Mouse (Mus musculus): Measurements from ENCODE around the gene Cxcl3. TPM values are rescaled to one million over a fixed set of nuclear protein-coding genes. Genes with fewer than 3 reads are reported as not detected.
"Not testable (repeated sequence)": the region's sequence is repeated elsewhere in the genome, so short reads cannot be mapped to it uniquely, and the experiment has no call there.

The Cxcl3 gene
- polyA plus RNA-seq, 1 experiment, result not detected

DNA sequence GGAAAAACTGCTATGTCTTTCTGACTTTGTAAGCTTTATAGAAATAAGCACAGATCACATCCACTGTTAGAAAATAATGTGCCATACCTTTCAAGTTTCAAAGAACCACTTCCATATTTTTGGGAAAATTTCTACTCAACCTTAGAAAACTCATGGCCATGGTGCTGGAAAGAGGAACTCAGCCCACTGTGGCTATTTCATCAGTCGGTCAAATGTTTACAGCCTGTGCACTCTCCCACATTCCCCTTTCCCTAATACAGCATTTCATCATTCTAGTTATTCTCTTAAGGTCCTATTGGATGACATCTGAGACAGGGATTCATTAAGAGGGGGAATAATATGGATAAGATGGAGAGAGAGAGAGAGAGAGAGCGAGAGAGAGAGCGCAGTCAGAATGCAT lies 2.2 kb upstream of the Cxcl3 start:
- Histone ChIP-seq H3K27ac (ENCODE audit: insufficient read depth, low read depth, low read length) (no peak overlapping the region), H3K4me3 (ENCODE audit: insufficient read depth, low read depth, low read length) (no peak overlapping the region), H3K4me1 (ENCODE audit: control insufficient read depth, insufficient read depth, low read length) (peaks cover 8% of the 10 kb centered on the region)
- WGBS, result 82% methylated on average over 3 of the region's 3 CpGs
- TF ChIP-seq POLR2A (IDR thresholded peaks at IDR 0.05; ENCODE audit: insufficient read depth, low read depth, low read length) (no peak), CTCF (IDR thresholded peaks at IDR 0.05; ENCODE audit: insufficient read depth, low read depth, low read length) (no peak)

- H3K27ac ChIP-seq (ENCODE audit: insufficient read depth, low read depth, low read length), result no peak overlapping the region
- no peak overlapping the region for H3K4me3 ChIP-seq (ENCODE audit: insufficient read depth, low read depth, low read length)
- peaks cover 8% of the 10 kb centered on the region for H3K4me1 ChIP-seq (ENCODE audit: control insufficient read depth, insufficient read depth, low read length)
- 85% methylated on average over 4 of the region's 4 CpGs for WGBS
- TF ChIP-seq POLR2A (IDR thresholded peaks at IDR 0.05; ENCODE audit: insufficient read depth, low read depth, low read length), result no peak
- no peak for TF ChIP-seq CTCF (IDR thresholded peaks at IDR 0.05; ENCODE audit: insufficient read depth, low read depth, low read length)
These were observed 2.2 kb downstream of the Cxcl3 start for GRCm38 (mm10) chr5:90788114-90788513.

DNA sequence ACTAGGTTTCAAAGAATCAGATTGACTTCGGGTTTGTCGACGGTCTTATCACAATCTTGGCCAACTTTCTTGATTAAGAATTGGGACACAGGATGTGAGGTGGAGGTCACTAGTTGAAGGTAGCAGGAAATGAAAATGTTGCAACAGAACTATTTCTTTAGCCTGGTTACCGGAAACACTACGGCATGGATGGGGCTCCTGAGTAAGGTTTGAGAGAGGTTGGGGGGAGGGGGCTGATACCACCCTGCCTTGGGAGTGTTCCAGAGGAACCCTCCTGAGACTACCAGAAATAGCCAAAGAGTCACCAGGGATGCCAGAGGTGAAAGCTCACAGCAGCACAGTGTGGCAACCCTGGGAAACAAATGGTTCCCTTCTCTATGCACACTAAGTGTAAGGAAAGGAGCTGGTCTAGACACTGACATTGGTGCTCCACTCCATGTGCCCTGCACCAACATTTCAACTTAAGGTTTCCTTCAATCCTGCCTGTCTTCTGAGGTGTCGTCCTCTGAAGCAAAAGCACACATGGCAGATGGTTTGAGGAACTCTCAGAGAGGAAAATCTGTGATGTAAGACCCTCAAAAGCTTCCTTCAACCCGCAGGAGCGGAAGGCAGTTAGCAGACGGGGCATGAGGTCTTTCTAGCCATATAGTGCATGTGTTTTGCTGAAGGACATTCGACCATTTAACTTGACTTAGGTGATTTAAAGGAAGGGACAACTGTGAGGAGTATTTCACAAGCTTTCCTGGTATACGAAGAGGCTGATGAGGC lies 3.6 kb downstream of the Cxcl3 start:
- Histone ChIP-seq H3K4me1 (ENCODE audit: control insufficient read depth, insufficient read depth, low read length) (peaks cover 8% of the 10 kb centered on the region), H3K27ac (ENCODE audit: insufficient read depth, low read depth, low read length) (no peak overlapping the region), H3K4me3 (ENCODE audit: insufficient read depth, low read depth, low read length) (no peak overlapping the region)
- TF ChIP-seq POLR2A (IDR thresholded peaks at IDR 0.05; ENCODE audit: insufficient read depth, low read depth, low read length), result no peak
- TF ChIP-seq CTCF (IDR thresholded peaks at IDR 0.05; ENCODE audit: insufficient read depth, low read depth, low read length), result no peak
- WGBS, result 89% methylated on average over 11 of the region's 11 CpGs

DNA sequence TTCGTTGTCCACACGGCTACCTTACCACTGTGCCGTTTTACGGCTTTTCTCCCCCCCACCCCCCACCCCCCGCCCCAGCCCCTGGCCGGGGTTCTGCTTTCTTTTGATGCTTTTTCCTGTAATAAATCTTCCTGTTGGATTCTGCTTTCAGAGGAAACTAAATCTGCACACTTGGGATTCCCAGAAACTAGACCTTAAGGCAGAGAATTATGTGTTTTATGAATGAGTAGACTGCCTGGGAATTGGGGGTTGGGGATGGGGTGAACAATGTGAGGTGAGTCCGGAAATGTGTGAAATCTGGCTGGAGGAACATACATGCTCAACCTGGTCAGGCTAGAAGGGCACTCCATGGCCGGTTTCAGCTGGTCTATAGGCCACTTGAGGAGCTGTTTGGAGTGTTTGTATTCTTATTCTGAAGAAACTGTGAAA lies 4.2 kb downstream of the Cxcl3 start:
- TF ChIP-seq POLR2A (IDR thresholded peaks at IDR 0.05; ENCODE audit: insufficient read depth, low read depth, low read length) (no peak), CTCF (IDR thresholded peaks at IDR 0.05; ENCODE audit: insufficient read depth, low read depth, low read length) (no peak)
- WGBS, result 85% methylated on average over 8 of the region's 8 CpGs
- Histone ChIP-seq H3K27ac (ENCODE audit: insufficient read depth, low read depth, low read length) (no peak overlapping the region), H3K4me3 (ENCODE audit: insufficient read depth, low read depth, low read length) (no peak overlapping the region), H3K4me1 (ENCODE audit: control insufficient read depth, insufficient read depth, low read length) (peaks cover 8% of the 10 kb centered on the region)

DNA sequence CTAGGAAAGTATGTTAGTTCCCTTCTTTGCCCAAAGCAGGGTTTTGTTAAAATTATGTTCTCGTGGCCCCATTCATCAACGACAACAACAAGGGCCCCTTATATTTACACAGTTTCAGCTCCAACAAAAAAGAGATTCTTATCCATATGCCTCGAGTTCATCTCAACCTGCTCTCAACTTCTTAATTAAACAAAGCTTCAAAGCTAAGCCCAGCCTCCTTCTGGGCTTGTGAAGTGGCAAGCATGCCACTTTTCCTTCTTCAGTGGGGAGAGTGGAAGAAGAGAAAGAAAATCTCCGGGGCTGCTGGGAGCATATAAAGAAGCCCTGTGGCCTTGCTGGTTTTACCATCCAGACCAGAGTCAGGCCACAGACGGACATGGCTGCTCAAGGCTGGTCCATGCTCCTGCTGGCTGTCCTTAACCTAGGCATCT lies 8.3 kb downstream of the Cxcl3 start, which contains the start of gene Cxcl15:
Gene Cxcl15 (plus strand): TSS at position 340 of the 431 bp plus-strand sequence.
- H3K4me3 ChIP-seq (ENCODE audit: insufficient read depth, low read depth, low read length), result no peak within 1 kb of the TSS
- H3K27ac ChIP-seq (ENCODE audit: insufficient read depth, low read depth, low read length), result no peak within 1 kb of the TSS
- TF ChIP-seq CTCF (IDR thresholded peaks at IDR 0.05; ENCODE audit: insufficient read depth, low read depth, low read length), result no peak
- TF ChIP-seq POLR2A (IDR thresholded peaks at IDR 0.05; ENCODE audit: insufficient read depth, low read depth, low read length), result no peak
- no peaks in the 10 kb centered on the region for H3K4me1 ChIP-seq (ENCODE audit: control insufficient read depth, insufficient read depth, low read length)
- 63% methylated on average over 5 of the region's 5 CpGs for WGBS

GRCm38 (mm10) chr5:90795392-90795791 lies 9.5 kb downstream of the Cxcl3 start:
- H3K4me3 ChIP-seq (ENCODE audit: insufficient read depth, low read depth, low read length); H3K27ac ChIP-seq (ENCODE audit: insufficient read depth, low read depth, low read length); H3K4me1 ChIP-seq (ENCODE audit: control insufficient read depth, insufficient read depth, low read length): not testable (repeated sequence)
- 87% methylated on average over 2 of the region's 2 CpGs for WGBS

DNA sequence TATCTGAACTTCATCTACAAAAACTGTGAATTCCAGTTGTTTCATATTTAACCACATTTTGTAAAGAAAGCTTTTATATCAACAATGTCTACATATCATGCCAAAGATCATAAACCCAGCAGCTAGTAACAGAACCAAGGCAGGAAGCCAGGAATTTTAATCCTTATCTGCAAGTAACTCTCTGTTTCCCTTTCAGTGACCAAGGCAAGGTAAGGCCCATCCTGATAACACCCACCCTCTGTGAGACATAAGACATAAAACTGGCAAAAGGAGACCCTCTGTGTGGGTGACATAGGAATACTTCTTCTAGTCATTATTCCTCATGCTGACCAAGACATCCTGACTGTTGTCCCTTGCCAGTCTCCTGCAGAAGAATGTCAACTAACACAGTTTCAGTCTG lies 18.7 kb downstream of the Cxcl3 start:
- H3K4me3 ChIP-seq (ENCODE audit: insufficient read depth, low read depth, low read length), result no peak overlapping the region
- TF ChIP-seq POLR2A (IDR thresholded peaks at IDR 0.05; ENCODE audit: insufficient read depth, low read depth, low read length) (no peak), CTCF (IDR thresholded peaks at IDR 0.05; ENCODE audit: insufficient read depth, low read depth, low read length) (no peak)
- no peak overlapping the region for H3K27ac ChIP-seq (ENCODE audit: insufficient read depth, low read depth, low read length)
- no peaks in the 10 kb centered on the region for H3K4me1 ChIP-seq (ENCODE audit: control insufficient read depth, insufficient read depth, low read length)

DNA sequence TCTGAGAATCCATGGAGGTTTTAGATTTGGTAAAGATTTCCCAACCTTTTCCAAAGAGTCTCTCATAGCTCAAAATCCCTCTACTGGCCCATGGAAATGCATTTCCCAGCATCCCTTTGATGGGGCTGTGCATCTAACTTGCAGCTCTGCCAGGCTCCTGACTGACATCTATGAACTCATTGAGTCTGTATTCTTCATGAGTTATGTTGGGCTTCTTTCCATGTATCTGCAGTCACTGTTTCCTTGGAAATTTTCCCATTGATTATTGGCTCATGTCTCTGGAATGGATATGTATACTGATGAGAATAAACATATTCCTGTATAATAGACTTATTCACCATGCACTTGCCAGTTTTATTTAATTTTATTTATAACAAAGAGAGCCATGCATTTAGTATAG lies 20.1 kb downstream of the Cxcl3 start:
- Histone ChIP-seq H3K4me1 (ENCODE audit: control insufficient read depth, insufficient read depth, low read length) (no peaks in the 10 kb centered on the region), H3K27ac (ENCODE audit: insufficient read depth, low read depth, low read length) (no peak overlapping the region), H3K4me3 (ENCODE audit: insufficient read depth, low read depth, low read length) (no peak overlapping the region)
- no peak for TF ChIP-seq CTCF (IDR thresholded peaks at IDR 0.05; ENCODE audit: insufficient read depth, low read depth, low read length)
- no peak for TF ChIP-seq POLR2A (IDR thresholded peaks at IDR 0.05; ENCODE audit: insufficient read depth, low read depth, low read length)

DNA sequence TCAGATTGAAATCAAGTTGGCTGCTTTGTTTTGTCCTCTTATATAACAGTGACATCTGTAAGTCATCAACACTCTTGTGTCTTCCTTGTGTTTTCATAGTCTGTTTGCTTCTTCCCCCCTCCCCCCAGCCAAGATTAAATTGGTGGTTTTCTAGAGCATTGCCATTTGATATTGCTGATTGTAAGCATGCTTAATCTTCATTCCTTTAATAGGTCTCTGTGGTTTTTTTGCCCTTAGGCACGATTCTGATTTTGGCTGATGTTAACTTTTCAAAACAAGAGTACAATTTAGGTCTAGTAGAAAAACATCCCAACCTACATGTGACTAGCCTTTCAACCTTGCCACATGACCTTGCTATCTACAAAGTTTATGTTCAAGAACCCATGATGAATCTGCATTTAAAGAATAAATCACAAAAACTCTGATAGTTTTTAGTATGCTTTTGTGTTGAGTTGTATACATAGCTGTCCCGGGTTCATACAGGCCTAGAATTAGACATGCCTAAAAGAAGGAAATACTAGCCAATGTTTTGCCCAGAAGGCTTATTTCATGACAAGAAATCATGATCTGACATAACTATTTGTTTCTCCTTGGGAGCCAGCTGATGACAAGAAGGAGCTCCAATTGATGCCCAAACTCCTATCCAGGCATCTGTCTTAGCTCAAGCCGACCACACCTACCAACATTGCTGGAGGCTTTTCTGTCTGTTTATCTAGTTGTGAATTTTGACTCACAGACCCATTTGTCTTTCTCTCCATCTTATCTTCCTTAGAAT lies 21.5 kb downstream of the Cxcl3 start:
- H3K4me1 ChIP-seq (ENCODE audit: control insufficient read depth, insufficient read depth, low read length), result no peaks in the 10 kb centered on the region
- no peak overlapping the region for H3K4me3 ChIP-seq (ENCODE audit: insufficient read depth, low read depth, low read length)
- 84% methylated on average over 3 of the region's 3 CpGs for WGBS
- TF ChIP-seq CTCF (IDR thresholded peaks at IDR 0.05; ENCODE audit: insufficient read depth, low read depth, low read length), result no peak
- no peak for TF ChIP-seq POLR2A (IDR thresholded peaks at IDR 0.05; ENCODE audit: insufficient read depth, low read depth, low read length)
- H3K27ac ChIP-seq (ENCODE audit: insufficient read depth, low read depth, low read length), result no peak overlapping the region

Data from olfactory bulb, adult 2 months (tissue).